Mouse (Mus musculus) CH12.LX (cell line): ENCODE measurements at regions not wholly inside any gene's neighbourhood (a gene's known extent, or its start where the extent isn't known, plus 50 kb on each side); places are given as distances from the start of the nearest gene placed in this dataset.

Experiments
- BHLHE40 ChIP-seq: IDR thresholded peaks from 2 replicates; pipeline ENCODE4 v1.6.1; 2011; ENCODE audit warnings: mild to moderate bottlenecking, low read depth, low read length, improper control_type of control experiment
- CHD2 ChIP-seq: IDR thresholded peaks from 2 replicates; pipeline ENCODE4 v1.6.1; 2011; ENCODE audit warnings: low read length, improper control_type of control experiment
- EP300 ChIP-seq: IDR thresholded peaks from 2 replicates; pipeline ENCODE4 v1.6.1; 2011; ENCODE audit warnings: low read length, improper control_type of control experiment
- ETS1 ChIP-seq: conservative IDR thresholded peaks from 2 replicates; pipeline ENCODE4 v1.6.1; 2012; ENCODE audit warnings: low read depth, mild to moderate bottlenecking, inconsistent platforms, low read length, improper control_type of control experiment, moderate library complexity
- MAFK ChIP-seq: IDR thresholded peaks from 2 replicates; pipeline ENCODE4 v1.6.1; 2011; ENCODE audit warnings: low read length, improper control_type of control experiment; ENCODE audit not compliant: insufficient replicate concordance
- MAZ ChIP-seq: IDR thresholded peaks from 2 replicates; pipeline ENCODE4 v1.6.1; 2012; ENCODE audit warnings: low read depth, mild to moderate bottlenecking, inconsistent platforms, low read length, improper control_type of control experiment, moderate library complexity
- RAD21 ChIP-seq: IDR thresholded peaks from 2 replicates; pipeline ENCODE4 v1.6.1; 2011; ENCODE audit warnings: low read depth, mild to moderate bottlenecking, low read length, improper control_type of control experiment, moderate library complexity
- USF1 ChIP-seq: IDR thresholded peaks from 2 replicates; pipeline ENCODE4 v1.6.1; 2014; ENCODE audit warnings: low read depth, mild to moderate bottlenecking, inconsistent platforms, low read length, improper control_type of control experiment
- ZKSCAN1 ChIP-seq: IDR thresholded peaks from 2 replicates; pipeline ENCODE4 v1.6.1; 2012; ENCODE audit warnings: low read depth, inconsistent platforms, low read length, improper control_type of control experiment, borderline replicate concordance
- ZMIZ1 ChIP-seq: IDR thresholded peaks from 2 replicates; pipeline ENCODE4 v1.6.1; 2012; ENCODE audit warnings: low read depth, mild to moderate bottlenecking, inconsistent platforms, low read length, improper control_type of control experiment

GRCm38 (mm10) chr10:51963671-51964070 is 58.6 kb upstream of the Vgll2 start:
- no peak for TF ChIP-seq BHLHE40
- TF ChIP-seq MAZ, result no peak
- no peak for TF ChIP-seq ZMIZ1
- no peak for TF ChIP-seq RAD21
- no peak for TF ChIP-seq CHD2
- TF ChIP-seq ETS1, result no peak
- no peak for TF ChIP-seq USF1
- no peak for TF ChIP-seq MAFK
- no peak for TF ChIP-seq EP300
- no peak for TF ChIP-seq ZKSCAN1
